Mouse (Mus musculus): ENCODE results near the gene Fzd5.

Gene Fzd5

DNA sequence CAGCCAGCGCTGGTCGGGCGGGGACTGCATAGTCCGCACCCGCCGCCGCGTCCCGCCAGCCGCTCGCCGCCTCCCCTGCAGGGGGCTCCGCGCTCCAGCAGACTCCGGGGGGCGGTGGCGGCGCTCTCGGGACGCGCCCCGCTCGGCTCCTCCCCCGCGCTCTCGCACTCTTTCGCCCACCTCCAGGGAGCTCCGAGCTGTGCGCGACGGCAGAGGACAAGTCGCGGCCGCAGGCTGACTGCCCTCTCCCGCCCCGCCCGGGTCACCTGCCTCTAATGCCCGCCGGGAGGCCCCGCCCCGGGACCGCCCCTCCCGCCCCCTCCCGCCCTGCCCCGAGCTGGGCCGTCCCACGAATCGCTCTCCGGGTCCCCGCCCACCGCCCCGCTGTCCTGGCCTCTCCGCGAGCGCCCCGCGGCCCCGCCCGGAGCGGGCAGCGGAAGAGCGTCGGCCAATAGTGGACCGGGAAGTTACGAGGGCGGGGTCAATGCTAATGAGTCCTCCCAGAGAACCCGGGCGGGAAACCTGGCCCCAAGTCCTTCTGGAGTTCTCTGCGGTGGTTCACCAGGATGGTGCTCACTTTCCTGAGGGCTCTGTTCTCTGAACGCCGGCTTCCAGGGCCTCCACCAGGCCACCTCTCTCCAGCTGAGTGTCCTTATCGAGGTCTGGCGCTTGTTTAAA lies at the start of gene Fzd5:
Fzd5 (minus strand) TSS at position 250 of the 678 bp plus-strand sequence.
- DNase-seq (ENCODE audit: low read depth, low spot score): peak; percentile 89

DNA sequence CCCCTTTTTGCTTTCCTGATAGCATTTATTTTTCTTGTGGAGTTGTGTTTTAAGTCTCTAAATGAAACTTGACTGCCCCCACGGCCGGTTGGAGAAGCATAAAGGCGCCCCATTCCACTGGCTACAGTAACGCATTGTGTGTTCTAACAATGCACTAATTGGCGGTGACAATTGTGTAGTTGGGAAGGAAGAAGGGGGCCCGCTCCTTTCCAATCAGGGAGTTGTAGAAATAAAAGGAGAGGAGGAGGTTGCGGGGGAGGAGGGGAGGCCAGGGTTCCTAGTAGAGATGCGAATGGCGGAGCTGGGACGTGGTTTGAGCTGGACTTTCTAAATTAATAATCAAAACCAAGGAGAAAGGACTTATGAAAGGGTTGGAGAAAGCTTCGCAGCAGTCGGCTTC lies 42.3 kb upstream of the Fzd5 start:
- no peak for DNase-seq (ENCODE audit: low read depth, low spot score)

DNA sequence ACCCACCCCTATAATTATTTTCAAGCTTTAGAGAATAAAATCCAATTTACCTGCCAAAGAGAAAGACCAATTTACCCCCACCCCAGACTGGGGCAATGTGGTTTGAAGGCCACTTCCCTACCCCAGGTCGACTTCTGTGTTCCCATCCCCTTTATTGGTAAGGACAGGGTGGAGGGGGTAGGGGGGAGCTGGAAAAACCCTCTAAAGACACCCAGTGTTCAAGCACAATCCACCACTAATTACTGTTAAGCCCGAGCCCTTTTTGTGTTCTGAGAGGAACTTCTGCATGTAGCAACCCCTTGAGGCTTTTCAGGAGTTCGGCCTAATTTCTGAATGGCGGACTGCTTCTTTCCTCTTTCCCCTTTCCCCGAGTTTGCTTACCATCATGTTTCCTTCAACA lies 41.9 kb upstream of the Fzd5 start:
- DNase-seq (ENCODE audit: low read depth, low spot score): no peak

GRCm38 (mm10) chr1:64773305-64773704 lies 35.8 kb upstream of the Fzd5 start:
- DNase-seq (ENCODE audit: low read depth, low spot score): no peak

DNA sequence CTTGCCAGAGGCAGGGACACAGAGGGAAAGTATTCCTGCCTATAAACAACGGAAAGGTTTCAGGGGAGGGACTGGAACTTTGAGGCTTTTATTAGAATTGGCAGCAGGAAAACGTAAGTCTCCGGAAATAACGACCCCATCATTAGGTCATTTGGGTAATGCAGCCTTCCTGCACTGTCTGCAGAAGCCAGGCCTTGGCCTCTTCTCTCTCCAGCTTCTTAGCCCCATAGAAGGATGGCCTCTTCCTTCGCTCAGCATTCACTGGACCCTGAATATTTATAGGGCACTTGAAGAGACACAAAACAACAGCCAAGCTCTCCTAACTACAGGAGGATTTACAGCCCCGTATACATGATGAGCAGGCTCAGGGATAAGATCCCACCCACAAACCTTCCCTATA lies 32.6 kb upstream of the Fzd5 start:
- no peak for DNase-seq (ENCODE audit: low read depth, low spot score)

GRCm38 (mm10) chr1:64761646-64762045 lies 24.1 kb upstream of the Fzd5 start:
- DNase-seq (ENCODE audit: low read depth, low spot score): no peak

DNA sequence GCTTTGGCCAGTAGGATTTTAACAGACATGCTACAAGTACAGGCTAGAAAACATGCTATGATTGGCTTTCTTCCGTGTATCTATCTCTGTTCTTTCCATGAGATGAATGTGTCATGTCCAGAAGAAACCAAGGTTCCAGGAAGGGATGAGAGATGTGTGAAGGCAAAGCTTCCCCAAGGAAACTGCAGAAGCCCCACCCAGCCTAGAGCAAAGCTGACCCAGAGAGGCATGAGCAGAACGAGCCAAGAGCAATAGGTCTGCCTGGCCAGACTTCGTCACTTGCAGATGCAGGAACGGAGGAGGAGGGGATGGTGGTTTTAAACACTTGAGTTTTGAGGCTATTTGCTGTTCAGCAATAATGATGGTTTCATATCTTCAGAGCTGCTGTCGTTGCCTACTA lies 20.2 kb upstream of the Fzd5 start:
- DNase-seq (ENCODE audit: low read depth, low spot score): no peak

- no peak for DNase-seq (ENCODE audit: low read depth, low spot score)
Observed at GRCm38 (mm10) chr1:64757254-64757653, 19.7 kb upstream of the Fzd5 start.

- no peak for DNase-seq (ENCODE audit: low read depth, low spot score)
Observed at GRCm38 (mm10) chr1:64756640-64757030, 19.1 kb upstream of the Fzd5 start.

- no peak for DNase-seq (ENCODE audit: low read depth, low spot score)
Observed at GRCm38 (mm10) chr1:64755971-64756639, 18.6 kb upstream of the Fzd5 start.

- no peak for DNase-seq (ENCODE audit: low read depth, low spot score)
Observed at GRCm38 (mm10) chr1:64754658-64755057, 17.1 kb upstream of the Fzd5 start.

DNA sequence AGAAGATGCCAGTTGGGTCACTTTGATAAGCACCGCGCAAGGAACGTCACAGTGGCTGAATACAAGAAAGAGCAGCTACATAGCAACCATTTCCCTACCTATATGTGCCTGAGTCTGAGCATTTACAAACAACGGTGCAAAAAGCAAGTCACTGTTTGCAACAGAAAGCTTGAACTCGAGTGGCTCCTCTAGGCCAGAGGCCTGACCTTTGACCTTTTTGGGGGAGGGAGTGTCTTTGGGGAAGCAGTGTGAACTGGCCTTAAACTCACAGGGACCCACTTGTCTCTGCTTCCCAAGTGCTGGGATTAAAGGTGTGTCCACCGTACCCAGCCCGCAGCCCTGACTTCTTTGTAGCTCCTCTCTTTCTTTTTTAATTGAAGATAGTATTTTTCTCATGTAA lies 16.1 kb upstream of the Fzd5 start:
- no peak for DNase-seq (ENCODE audit: low read depth, low spot score)

DNA sequence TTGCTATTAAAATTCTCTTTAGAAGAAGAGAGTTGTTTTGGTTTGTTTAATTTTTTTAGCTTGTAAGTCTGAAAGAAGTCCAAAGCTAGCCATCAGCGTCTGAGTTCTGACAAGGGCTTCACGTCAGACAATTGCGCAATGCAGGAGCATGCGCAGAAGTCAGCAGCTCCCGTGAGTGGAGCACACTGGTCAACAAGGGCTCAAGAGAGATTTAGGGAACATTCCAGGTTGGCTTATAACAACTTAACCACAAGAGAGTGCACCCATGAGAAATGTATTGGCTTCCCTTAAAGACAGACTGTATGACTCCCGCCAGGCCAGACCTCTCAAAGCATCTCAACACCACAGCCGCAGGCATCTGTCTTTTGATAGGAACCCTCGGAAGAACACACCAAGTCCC lies 15.6 kb upstream of the Fzd5 start:
- DNase-seq (ENCODE audit: low read depth, low spot score): no peak

DNA sequence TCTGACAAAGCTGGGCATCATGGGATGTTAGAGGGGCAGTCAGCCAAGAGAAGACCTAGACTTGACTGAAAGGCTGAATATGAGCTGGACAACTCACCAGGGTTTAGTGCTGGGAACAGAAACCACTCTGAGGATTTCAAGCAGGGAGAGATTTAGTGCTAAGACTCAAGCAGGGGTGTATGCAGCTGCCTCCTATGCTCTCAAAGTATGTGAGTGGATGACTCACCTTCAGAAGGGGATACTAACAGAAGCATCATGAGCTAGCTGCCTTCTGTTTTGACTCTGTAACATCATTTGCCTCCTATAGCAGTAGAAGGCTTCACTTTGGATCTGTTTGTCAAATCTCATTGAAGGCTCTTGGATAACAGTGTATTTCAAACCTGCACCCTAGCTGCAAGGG lies 7.1 kb upstream of the Fzd5 start:
- no peak for DNase-seq (ENCODE audit: low read depth, low spot score)

- no peak for DNase-seq (ENCODE audit: low read depth, low spot score)
Observed at GRCm38 (mm10) chr1:64742741-64743408, 5.3 kb upstream of the Fzd5 start.

- no peak for DNase-seq (ENCODE audit: low read depth, low spot score)
Observed at GRCm38 (mm10) chr1:64738661-64739082, 1.1 kb upstream of the Fzd5 start.

DNA sequence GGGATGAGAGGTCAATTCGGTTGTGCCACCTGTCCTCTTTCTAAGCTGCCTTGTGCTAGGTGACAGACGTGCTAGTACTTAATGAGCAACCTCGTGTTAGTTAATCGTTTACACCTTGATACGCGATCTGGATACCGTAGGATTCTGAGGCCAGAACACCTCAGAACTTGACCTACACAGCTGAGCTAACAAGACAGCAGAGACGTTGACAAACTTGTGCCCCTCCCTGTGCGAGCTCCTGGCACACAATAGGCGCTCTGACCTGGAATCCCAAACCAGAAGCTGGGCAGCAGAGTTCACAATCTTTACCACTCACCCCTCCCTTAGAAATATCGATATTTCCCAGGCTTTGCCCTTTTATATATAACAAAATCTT lies 617 bp upstream of the Fzd5 start:
- DNase-seq (ENCODE audit: low read depth, low spot score): no peak

DNA sequence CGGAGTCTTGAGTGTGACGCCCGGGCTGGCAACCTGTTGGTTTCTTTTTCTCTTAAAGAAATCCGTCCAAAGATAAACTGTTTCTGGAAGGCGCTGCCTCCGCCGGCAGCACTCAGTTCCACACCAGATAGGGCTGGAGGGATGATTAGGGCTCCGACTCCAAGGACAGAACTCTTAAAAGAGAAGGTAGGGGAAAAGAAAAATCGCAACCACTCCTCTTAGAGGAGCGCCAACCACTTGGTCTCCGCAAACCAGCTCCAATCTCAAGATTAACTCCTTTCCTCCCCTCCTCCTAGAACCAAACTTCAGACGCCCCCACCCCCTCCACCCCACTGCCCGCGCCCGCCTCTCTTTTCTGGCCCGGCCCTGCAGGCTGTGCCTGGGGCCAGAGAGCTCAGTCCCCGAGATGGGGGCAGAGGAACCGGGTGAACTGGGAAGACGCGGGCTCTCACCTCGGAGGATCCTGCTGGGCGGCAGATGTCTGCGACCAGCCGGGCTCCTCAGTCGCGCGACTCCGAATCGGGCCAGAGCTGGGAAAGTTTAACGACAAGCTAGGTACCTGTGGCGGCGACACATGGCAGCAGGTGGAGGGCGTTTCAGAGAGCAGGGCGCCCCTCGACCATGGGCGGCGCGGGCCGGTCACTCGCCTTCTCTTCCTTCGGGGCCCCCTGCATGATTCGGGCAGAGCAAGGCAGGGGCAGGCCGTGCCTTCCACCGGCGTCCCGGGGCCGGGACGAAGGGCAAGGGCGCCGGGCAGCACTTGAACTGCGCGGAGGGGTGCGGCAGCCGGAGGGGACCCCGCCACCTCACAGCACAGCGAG lies 660 bp downstream of the Fzd5 start:
- DNase-seq (ENCODE audit: low read depth, low spot score): no peak

DNA sequence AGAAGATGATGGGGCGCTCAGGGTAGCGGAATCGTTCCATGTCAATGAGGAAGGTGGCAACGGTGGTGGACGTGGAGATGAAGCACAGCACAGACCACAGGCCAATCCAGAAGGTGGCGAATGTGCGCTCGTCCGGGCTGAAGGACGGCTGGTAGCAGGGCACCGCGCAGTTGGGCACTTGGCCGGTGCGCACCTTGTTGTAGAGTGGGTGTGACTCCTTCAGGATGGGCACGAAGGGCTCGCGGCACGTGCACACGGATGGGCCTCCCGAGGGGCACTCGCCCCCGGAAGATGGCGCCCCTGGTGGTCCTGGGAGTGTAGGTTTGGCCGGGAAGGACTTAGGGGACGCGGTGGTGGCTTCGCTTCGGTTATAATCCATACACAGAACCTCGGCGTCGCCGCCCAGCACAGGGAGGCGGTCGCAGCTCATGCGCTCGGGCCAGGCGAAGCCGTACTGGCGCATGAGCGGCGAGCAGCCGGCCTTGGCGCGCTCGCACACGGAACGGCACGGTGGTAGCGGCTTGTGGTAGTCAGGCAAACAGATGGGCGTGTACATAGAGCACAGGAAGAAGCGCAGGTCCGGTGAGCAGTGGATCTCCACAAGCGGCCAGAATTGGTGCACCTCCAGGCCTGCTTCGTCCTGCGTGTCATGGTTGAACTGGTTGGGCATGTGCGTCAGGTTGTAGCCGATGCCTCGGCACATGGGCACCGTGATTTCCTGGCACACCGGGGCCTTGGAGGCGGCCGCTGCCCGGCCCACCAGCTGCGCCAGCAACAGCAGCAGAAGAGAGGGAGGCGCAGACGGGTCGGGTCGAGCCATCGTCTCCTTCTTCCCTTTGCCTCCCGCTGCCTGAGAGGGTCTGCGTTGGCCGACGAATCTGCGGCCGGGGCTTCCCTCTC lies 1.5 kb downstream of the Fzd5 start:
- no peak for DNase-seq (ENCODE audit: low read depth, low spot score)

GRCm38 (mm10) chr1:64734771-64735750 lies 2.5 kb downstream of the Fzd5 start:
- no peak for DNase-seq (ENCODE audit: low read depth, low spot score)
